In the genomic region with DNA sequence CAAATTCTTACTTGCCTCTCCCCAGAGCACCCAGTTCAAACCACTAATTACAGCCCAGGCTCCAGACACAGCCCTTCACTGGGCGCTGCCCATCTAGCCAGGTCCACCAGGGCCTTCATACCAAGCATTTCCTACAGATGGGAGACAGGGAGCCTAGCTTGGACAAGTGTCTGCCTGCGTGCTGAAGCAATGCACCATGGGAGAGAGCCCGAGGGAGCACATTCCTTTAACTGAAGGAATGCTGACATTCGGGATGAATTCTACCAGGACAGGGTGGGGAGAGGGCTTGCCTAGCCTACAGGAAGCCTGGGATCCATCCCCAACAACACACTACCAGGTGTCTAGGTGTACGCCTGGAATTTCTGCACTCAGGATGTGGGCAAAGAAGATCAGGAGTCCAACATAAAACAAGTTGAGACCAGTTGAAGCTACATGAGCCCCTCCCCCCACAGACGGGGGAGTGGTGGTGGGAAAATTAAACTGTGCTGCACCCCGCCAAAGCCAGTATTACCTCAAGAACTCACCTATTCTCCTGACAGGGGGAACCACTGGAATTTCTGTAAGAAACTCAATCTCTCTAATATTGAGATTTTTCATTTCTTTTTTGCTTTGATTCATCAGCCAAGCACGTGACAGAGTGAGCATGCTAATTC, we compare ENCODE assay signal across 9 mouse cellular contexts.
A peak's percentile ranks its signal among the peaks of the same experiment; 100 is the strongest.
DNase-seq lines count a peak whose midpoint lies in the region; ATAC-seq and TF ChIP-seq lines count a peak whose summit lies in the region.
"Had no signal": no experiment of that assay in that cellular context is flagged by ENCODE, and none has a peak within 500 bp of the region (broad histone marks: within the 10 kb centered on the region; RNA-seq: fewer than 3 reads in every experiment).

No protein-coding gene starts in this region.

- no peak for ATAC-seq in hindbrain, embryonic 15.5 days (ENCODE audit: low FRiP score, low read depth)
- ATAC-seq in hindbrain, postnatal 0 days = no peak
- peak; percentile 36 for ATAC-seq in Patski
- peak; percentile 54 for ATAC-seq in embryonic facial prominence, embryonic 13.5 days (ENCODE audit: insufficient number of reproducible peaks, insufficient read depth, low FRiP score, low TSS enrichment, low read depth)
- no peak for ATAC-seq in limb, embryonic 11.5 days (ENCODE audit: insufficient number of reproducible peaks, low FRiP score, low TSS enrichment, low read depth)

- no peaks in the 10 kb centered on the region for H3K27me3 ChIP-seq in hindbrain, embryonic 15.5 days
- no peaks in the 10 kb centered on the region for H3K27me3 ChIP-seq in hindbrain, postnatal 0 days (ENCODE audit: insufficient read depth, low read length)
- no peaks in the 10 kb centered on the region for H3K27me3 ChIP-seq in Patski
- H3K27me3 ChIP-seq in embryonic facial prominence, embryonic 13.5 days = no peaks in the 10 kb centered on the region
- H3K27me3 ChIP-seq in limb, embryonic 11.5 days (ENCODE audit: control insufficient read depth, insufficient read depth, low read length) = no peaks in the 10 kb centered on the region
- H3K27me3 ChIP-seq: megakaryocyte, embryonic 14.5 days had no signal

- in situ Hi-C loops in Patski (cut with MboI; ENCODE audit: low pct_unique_long_range_greater_than_20kb) = no loop called here

- H3K27ac ChIP-seq in hindbrain, embryonic 15.5 days (replicated peaks) = peak overlapping the region; percentile 7; the same call in 1 of the 2 replicates
- H3K27ac ChIP-seq in hindbrain, postnatal 0 days = no peak overlapping the region; the same call in 1 of the 2 replicates
- H3K27ac ChIP-seq in embryonic facial prominence, embryonic 13.5 days = peak overlapping the region; percentile 81
- no peak overlapping the region for H3K27ac ChIP-seq in limb, embryonic 11.5 days (replicated peaks; ENCODE audit: low read depth, low read length)

- H3K36me3 ChIP-seq in hindbrain, embryonic 15.5 days = peaks cover 50% of the 10 kb centered on the region
- peaks cover 56% of the 10 kb centered on the region for H3K36me3 ChIP-seq in hindbrain, postnatal 0 days (ENCODE audit: insufficient read depth, low read length)
- peaks cover 85% of the 10 kb centered on the region for H3K36me3 ChIP-seq in embryonic facial prominence, embryonic 13.5 days
- H3K36me3 ChIP-seq in limb, embryonic 11.5 days (ENCODE audit: control insufficient read depth, insufficient read depth, low read length) = peaks cover 41% of the 10 kb centered on the region

- 0 out of 2 replicates have a peak, but pooled peaks cover 4% of the 10 kb centered on the region for H3K4me1 ChIP-seq in hindbrain, embryonic 15.5 days (replicated peaks)
- H3K4me1 ChIP-seq in hindbrain, postnatal 0 days (ENCODE audit: insufficient read depth, low read length) = no peaks in the 10 kb centered on the region
- peaks cover 48% of the 10 kb centered on the region for H3K4me1 ChIP-seq in embryonic facial prominence, embryonic 13.5 days
- H3K4me1 ChIP-seq in limb, embryonic 11.5 days (ENCODE audit: control insufficient read depth, insufficient read depth, low read length) = peaks cover 3% of the 10 kb centered on the region; the same call in 1 of the 2 replicates

- H3K4me3 ChIP-seq in hindbrain, embryonic 15.5 days = no peak overlapping the region
- no peak overlapping the region for H3K4me3 ChIP-seq in hindbrain, postnatal 0 days (ENCODE audit: low read length)
- no peak overlapping the region for H3K4me3 ChIP-seq in embryonic facial prominence, embryonic 13.5 days
- H3K4me3 ChIP-seq in limb, embryonic 11.5 days (ENCODE audit: low read depth, low read length) = no peak overlapping the region
- H3K4me3 ChIP-seq: megakaryocyte, embryonic 14.5 days had no signal

- POLR2A ChIA-PET in Patski (lab: Charles Lee) = no interaction called here

- WGBS in hindbrain, embryonic 15.5 days = 76% methylated on average over 8 of the region's 8 CpGs
- WGBS in hindbrain, postnatal 0 days = 71% methylated on average over 8 of the region's 8 CpGs
- 41% methylated on average over 8 of the region's 8 CpGs for WGBS in embryonic facial prominence, embryonic 13.5 days
- 77% methylated on average over 8 of the region's 8 CpGs for WGBS in limb, embryonic 11.5 days

- no peaks in the 10 kb centered on the region for H3K9me3 ChIP-seq in hindbrain, embryonic 15.5 days
- no peaks in the 10 kb centered on the region for H3K9me3 ChIP-seq in hindbrain, postnatal 0 days (ENCODE audit: low read length)
- H3K9me3 ChIP-seq in embryonic facial prominence, embryonic 13.5 days = no peaks in the 10 kb centered on the region
- H3K9me3 ChIP-seq in limb, embryonic 11.5 days (ENCODE audit: control insufficient read depth, low read length) = no peaks in the 10 kb centered on the region
- H3K9me3 ChIP-seq: megakaryocyte, embryonic 14.5 days had no signal

- DNase-seq in hindbrain, postnatal 0 days (ENCODE audit: low spot score) = no peak
- DNase-seq in Patski (ENCODE audit: low read depth, low spot score) = no peak
- DNase-seq in limb, embryonic 11.5 days (ENCODE audit: low spot score) = peak; percentile 40
- no peak for DNase-seq in right cerebral cortex, adult 18-20 months
- DNase-seq in gastrocnemius, adult 8-10 months (ENCODE audit: low spot score in 2 of 2) = no peak
- DNase-seq: gastrocnemius, postnatal 25 days had no signal

- no peak overlapping the region for H3K4me2 ChIP-seq in hindbrain, embryonic 15.5 days
- no peak overlapping the region for H3K4me2 ChIP-seq in hindbrain, postnatal 0 days (ENCODE audit: low read depth, low read length)
- H3K4me2 ChIP-seq in embryonic facial prominence, embryonic 13.5 days = no peak overlapping the region
- H3K4me2 ChIP-seq in limb, embryonic 11.5 days (ENCODE audit: low read depth, severe bottlenecking) = no peak overlapping the region

- H3K9ac ChIP-seq in hindbrain, embryonic 15.5 days = no peak overlapping the region
- no peak overlapping the region for H3K9ac ChIP-seq in hindbrain, postnatal 0 days (replicated peaks; ENCODE audit: low read length)
- no peak overlapping the region for H3K9ac ChIP-seq in embryonic facial prominence, embryonic 13.5 days
- H3K9ac ChIP-seq in limb, embryonic 11.5 days (ENCODE audit: low read length) = no peak overlapping the region

- CTCF ChIA-PET in Patski (lab: Charles Lee) = interaction anchor here (2.1 kb wide), 1 partner anchor 25 kb away, joined by 10 read pairs; no protein-coding TSS in a partner anchor

- no peak for TF ChIP-seq CTCF in hindbrain, postnatal 0 days (IDR thresholded peaks at IDR 0.05; ENCODE audit: low read depth)
- no peak for TF ChIP-seq CTCF in Patski (IDR thresholded peaks at IDR 0.05)

Comparison
In these comparisons a context has a peak if more than half of its experiments do, and no peak if none do; other contexts are left out.
1. H3K27ac ChIP-seq: peak in hindbrain, embryonic 15.5 days (single experiment) and embryonic facial prominence, embryonic 13.5 days (single experiment); none in hindbrain, postnatal 0 days (single experiment) and limb, embryonic 11.5 days (single experiment).
2. ATAC-seq: peak in Patski (single experiment) and embryonic facial prominence, embryonic 13.5 days (single experiment); none in hindbrain, embryonic 15.5 days (single experiment), hindbrain, postnatal 0 days (single experiment) and limb, embryonic 11.5 days (single experiment).